Mouse (Mus musculus) adrenal gland (tissue): ENCODE measurements around the gene Txndc9.
"Not testable (repeated sequence)": the region's sequence is repeated elsewhere in the genome, so short reads cannot be mapped to it uniquely, and the experiment has no call there.

ENCODE experiments used
- intact Hi-C: fragments of 180-260 bp; cut with DNase I; formaldehyde crosslinking; loops from one replicate; pipeline ENCODE4 v1.15.1; 2025

Txndc9 gene

GRCm38 (mm10) chr1:37984326-37984725 lies 13.4 kb downstream of the Txndc9 start:
- intact Hi-C loops: loop anchor here (2.0 kb wide), 1 partner anchor 52 kb away; no protein-coding TSS in a partner anchor

- intact Hi-C loops: no loop called here
Observed at GRCm38 (mm10) chr1:37977303-37977702, 20.4 kb downstream of the Txndc9 start.

GRCm38 (mm10) chr1:37976666-37977065 lies 21.0 kb downstream of the Txndc9 start:
- intact Hi-C loops: not testable (repeated sequence)

GRCm38 (mm10) chr1:37971520-37971919 lies 26.2 kb downstream of the Txndc9 start:
- intact Hi-C loops: no loop called here

GRCm38 (mm10) chr1:37968746-37969145 lies 28.9 kb downstream of the Txndc9 start:
- intact Hi-C loops: no loop called here

GRCm38 (mm10) chr1:37965571-37965970 lies 32.1 kb downstream of the Txndc9 start:
- intact Hi-C loops: no loop called here

GRCm38 (mm10) chr1:37959486-37959885 lies 38.2 kb downstream of the Txndc9 start:
- intact Hi-C loops: no loop called here

GRCm38 (mm10) chr1:37958516-37958915 lies 39.2 kb downstream of the Txndc9 start:
- intact Hi-C loops: no loop called here

- intact Hi-C loops: no loop called here
Observed at GRCm38 (mm10) chr1:37957659-37958058, 40.0 kb downstream of the Txndc9 start, which contains the start of gene Lyg1. Gene Lyg1 (minus strand): TSS chr1:37957759.

GRCm38 (mm10) chr1:37956690-37957431 lies 40.8 kb downstream of the Txndc9 start:
- intact Hi-C loops: no loop called here

GRCm38 (mm10) chr1:37955251-37955650 lies 42.4 kb downstream of the Txndc9 start:
- intact Hi-C loops: no loop called here

- intact Hi-C loops: no loop called here
Observed at GRCm38 (mm10) chr1:37954786-37955185, 42.9 kb downstream of the Txndc9 start.

GRCm38 (mm10) chr1:37948906-37949305 lies 48.8 kb downstream of the Txndc9 start:
- intact Hi-C loops: no loop called here
